Comparison of ENCODE assay signal across 8 mouse cellular contexts in the genomic region with DNA sequence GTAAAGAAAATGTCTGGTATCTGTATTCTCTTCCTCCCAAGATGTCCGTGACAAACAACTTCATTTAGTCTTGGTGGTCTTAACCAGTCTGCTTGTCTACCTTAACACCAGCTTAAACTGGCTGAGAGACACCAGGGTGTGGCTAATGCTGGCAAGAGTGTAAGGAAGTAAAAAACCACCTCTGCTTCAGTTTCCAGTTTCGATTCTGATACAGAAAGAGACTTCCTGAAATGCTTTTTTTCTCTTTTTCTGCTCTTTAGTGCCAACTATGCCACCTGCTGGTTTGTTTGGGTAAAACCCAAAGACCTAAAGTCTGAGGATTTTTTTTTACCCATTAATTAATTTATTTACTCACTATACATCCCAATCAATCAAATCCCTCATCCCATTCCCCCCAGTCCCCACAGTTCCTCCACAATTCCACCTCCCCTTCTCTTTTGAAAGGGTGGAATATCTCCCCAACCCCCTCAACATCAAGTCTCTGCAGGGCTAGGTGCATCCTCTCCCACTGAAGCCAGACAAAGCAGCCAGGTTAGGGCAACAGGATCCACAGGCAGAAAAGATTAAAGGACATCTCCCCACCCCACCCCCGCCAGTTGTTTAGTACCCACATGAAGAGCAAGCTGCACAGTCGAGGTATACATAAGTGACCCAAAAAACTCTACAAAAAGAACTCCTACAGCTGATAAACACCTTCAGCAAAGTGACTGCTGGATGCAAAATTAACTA. TPM values are rescaled to one million over a fixed set of nuclear protein-coding genes. Genes with fewer than 3 reads are reported as not detected.
DNase-seq lines count a peak whose midpoint lies in the region; ATAC-seq and TF ChIP-seq lines count a peak whose summit lies in the region.
"Not testable (repeated sequence)": the region's sequence is repeated elsewhere in the genome, so short reads cannot be mapped to it uniquely, and the experiment has no call there.

A gene (minus strand): TSS at position 233 of the 729 bp plus-strand sequence.

- peak within 1 kb of the TSS; percentile 38 for H3K4me3 ChIP-seq in intestine, postnatal 0 days (ENCODE audit: low read depth, low read length)

- H3K27ac ChIP-seq in intestine, postnatal 0 days (ENCODE audit: low read depth, low read length) = peak within 1 kb of the TSS; percentile 68

- H3K4me1 ChIP-seq in intestine, postnatal 0 days (replicated peaks; ENCODE audit: control insufficient read depth, insufficient read depth, low read length) = not testable (repeated sequence)

- peak within 1 kb of the TSS; percentile 58 for H3K9ac ChIP-seq in intestine, postnatal 0 days (ENCODE audit: low read depth, low read length)

- H3K27me3 ChIP-seq in intestine, postnatal 0 days (replicated peaks; ENCODE audit: control insufficient read depth, insufficient read depth, low read length) = not testable (repeated sequence)

- 27% methylated on average over 4 of the region's 4 CpGs for WGBS in intestine, postnatal 0 days

- peak; percentile 81 for ATAC-seq in intestine, postnatal 0 days

- H3K36me3 ChIP-seq in intestine, postnatal 0 days (ENCODE audit: control insufficient read depth, insufficient read depth) = not testable (repeated sequence)

- H3K9me3 ChIP-seq in intestine, postnatal 0 days (ENCODE audit: control insufficient read depth) = not testable (repeated sequence)

- TF ChIP-seq CTCF in intestine, postnatal 0 days (IDR thresholded peaks at IDR 0.05; ENCODE audit: low read depth) = peak; percentile 72

- H3K4me2 ChIP-seq in intestine, postnatal 0 days (replicated peaks; ENCODE audit: low read depth) = peak within 1 kb of the TSS; percentile 65

- peak; percentile 71 for DNase-seq in ZHBTc4 (ENCODE audit: low read depth, low spot score)
- peak; percentile 33 for DNase-seq in embryo, embryonic 10.5 days (ENCODE audit: low spot score)
- peak; percentile 98 for DNase-seq in heart, adult 11 months
- DNase-seq in left cerebral cortex, adult 8-10 months (ENCODE audit: low spot score in 2 of 2) = peak; percentile 14 to 15
- DNase-seq in lung, postnatal 36 days = peak; percentile 97
- DNase-seq in right cerebral cortex, postnatal 25 days = peak; percentile 27
- peak; percentile 83 for DNase-seq in thymus, postnatal 4 days

RNA-seq across cellular contexts. Expression of the gene that starts here (rescaled TPM):
- 26.1 and 28.2 TPM in 2 replicates for polyA plus RNA-seq in intestine, postnatal 0 days (2015; fragmentation: Nextera tagmentation; extraction: Ambion mirVana)
- total RNA-seq in left cerebral cortex, adult 8-10 months (2022) = 1 to 10 TPM; 3.7 to 6.5 (median 5.1) TPM

Comparison
In these comparisons a context has a peak if more than half of its experiments do, and no peak if none do; other contexts are left out.
1. Peak in every context shown above with its lines: DNase-seq, ATAC-seq, H3K4me3 ChIP-seq and H3K27ac ChIP-seq.
2. DNase-seq: peak in every context shown above with its lines; median percentile 98 in heart, adult 11 months; 97 in lung, postnatal 36 days; 83 in thymus, postnatal 4 days; 71 in ZHBTc4; 33 in embryo, embryonic 10.5 days; 27 in right cerebral cortex, postnatal 25 days; 14 in left cerebral cortex, adult 8-10 months.